Mouse (Mus musculus) liver, adult 2 months (tissue): Measurements from ENCODE around the gene Kmt2b. TPM values are rescaled to one million over a fixed set of nuclear protein-coding genes. Genes with fewer than 3 reads are reported as not detected.
A peak's percentile ranks its signal among the peaks of the same experiment; 100 is the strongest.

ENCODE experiments used
- DNase-seq: peaks from one replicate; pipeline ENCODE4 v3.0.0-alpha.2; 2011; ENCODE audit warnings: low read depth, low spot score; ENCODE audit errors: extremely low read depth
- H3K27ac ChIP-seq: fragments of 200-500 bp; replicated peaks from 2 replicates; pipeline ENCODE4 v1.5.1; 2012; ENCODE audit warnings: low read depth, mild to moderate bottlenecking, control low read depth, inconsistent platforms, low read length; ENCODE audit not compliant: insufficient read depth
- H3K27me3 ChIP-seq: fragments of 200-500 bp; 2 replicates; pipeline ENCODE4 v1.6.1; 2012; ENCODE audit warnings: mild to moderate bottlenecking, moderate library complexity, low read length, inconsistent platforms; ENCODE audit not compliant: control insufficient read depth, insufficient read depth
- H3K36me3 ChIP-seq: fragments of 200-500 bp; 2 replicates; pipeline ENCODE4 v1.6.1; 2012; ENCODE audit warnings: low read length, inconsistent platforms; ENCODE audit not compliant: control insufficient read depth, insufficient read depth
- H3K4me1 ChIP-seq: fragments of 200-500 bp; 2 replicates; pipeline ENCODE4 v1.6.1; 2011; ENCODE audit warnings: low read length; ENCODE audit not compliant: control insufficient read depth, insufficient read depth
- H3K4me3 ChIP-seq: fragments of 200-500 bp; 2 replicates; pipeline ENCODE4 v1.5.1; 2011; ENCODE audit warnings: low read depth, mild to moderate bottlenecking, control low read depth, low read length, moderate library complexity; ENCODE audit not compliant: insufficient read depth
- H3K79me2 ChIP-seq: fragments of 200-500 bp; 2 replicates; pipeline ENCODE4 v1.6.1; 2012; ENCODE audit warnings: inconsistent platforms, mild to moderate bottlenecking, low read length, moderate library complexity; ENCODE audit not compliant: control insufficient read depth, insufficient read depth
- H3K9ac ChIP-seq: fragments of 200-500 bp; 2 replicates; pipeline ENCODE4 v1.6.1; 2012; ENCODE audit warnings: low read depth, mild to moderate bottlenecking, control low read depth, inconsistent platforms, low read length
- CTCF ChIP-seq: fragments of 200-500 bp; IDR thresholded peaks from 2 replicates; pipeline ENCODE4 v1.5.1; 2011; ENCODE audit warnings: low read depth, low read length, control low read depth
- POLR2A ChIP-seq: fragments of 200-500 bp; IDR thresholded peaks from 2 replicates; pipeline ENCODE4 v1.6.1; 2011; ENCODE audit warnings: low read length, control low read depth; ENCODE audit not compliant: insufficient read depth; ENCODE audit errors: extremely low read depth
- WGBS: fragments of 180-500 bp; shearing (Covaris S2); methylation state at CpG from one replicate; pipeline ENCODE4 v1.1.7; 2018; 5-methylcytosine and 5-hydroxymethylcytosine counted together
- polyA plus RNA-seq: library from polyadenylated mRNA; depleted of rRNA; stranded (reverse); fragments of >200 nt; gene quantifications from 2 replicates; pipeline ENCODE4 v1.2.3, GENCODE M21; 2012
- total RNA-seq: library from RNA; depleted of rRNA; stranded (reverse); fragments of >200 nt; gene quantifications from 2 replicates; pipeline ENCODE4 v1.2.3, GENCODE M21; 2014

Kmt2b gene
- total and polyA plus RNA-seq, 2 experiments, result 3.4 to 19.2 TPM

DNA sequence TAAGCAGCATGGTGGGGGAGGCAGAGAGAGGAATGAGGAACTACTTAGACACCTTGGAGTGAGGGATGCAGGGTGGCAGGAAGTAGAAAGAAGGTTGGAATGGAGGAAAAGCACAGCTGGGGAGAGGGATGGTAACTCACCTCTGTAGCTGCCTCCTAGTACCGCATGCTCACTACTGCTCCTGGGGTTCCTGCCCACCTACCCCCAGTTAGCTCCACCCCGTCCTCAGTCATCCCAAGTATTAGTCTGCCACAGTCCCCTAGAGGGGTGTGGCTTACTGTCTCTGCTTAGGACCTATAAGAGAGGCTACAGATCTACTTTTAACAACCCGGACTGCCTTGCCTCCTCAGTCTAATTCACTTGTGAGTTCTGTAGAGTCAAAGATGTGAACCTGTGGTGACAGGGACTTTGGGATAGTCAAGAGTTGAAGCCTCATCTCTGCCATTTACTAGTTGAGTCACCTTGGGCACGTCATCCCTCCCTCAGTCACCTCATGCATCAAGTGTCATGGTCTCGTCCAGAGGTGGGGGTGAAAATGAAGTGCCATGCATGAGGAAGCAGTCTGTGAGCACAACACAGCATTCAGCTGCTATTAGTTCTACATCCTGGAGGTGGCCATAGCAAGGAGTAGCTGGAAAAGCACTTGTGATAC lies 4.4 kb upstream of the Kmt2b start:
- 83% methylated on average over 5 of the region's 5 CpGs for WGBS

DNA sequence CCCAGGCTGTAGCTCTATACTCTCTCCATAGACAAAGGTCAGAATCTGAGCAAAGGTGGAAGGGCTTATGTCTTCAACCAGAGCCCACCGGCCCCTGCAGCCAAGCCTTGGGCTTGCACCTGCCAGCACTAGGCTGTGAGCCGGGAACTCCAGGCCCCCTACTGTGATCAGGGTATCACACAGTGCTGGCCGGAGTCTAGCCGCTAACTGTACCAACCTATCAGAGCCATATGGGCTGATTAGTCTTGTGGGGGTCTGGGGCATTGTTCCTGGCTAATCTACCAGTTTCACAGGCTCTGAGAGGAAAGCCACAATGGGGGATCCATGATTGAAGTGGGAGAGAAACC lies 3.1 kb upstream of the Kmt2b start:
- Histone ChIP-seq H3K4me1 (peaks cover 7% of the 10 kb centered on the region; the same call in 1 of the 2 replicates), H3K27me3 (no peaks in the 10 kb centered on the region), H3K79me2 (peaks cover 15% of the 10 kb centered on the region), H3K36me3 (no peaks in the 10 kb centered on the region), H3K27ac (no peak overlapping the region), H3K9ac (no peak overlapping the region), H3K4me3 (no peak overlapping the region)
- 88% methylated on average over 4 of the region's 4 CpGs for WGBS
- TF ChIP-seq CTCF, result no peak
- TF ChIP-seq POLR2A, result no peak
- DNase-seq, result no peak

More for the DNA sequence above, 4.4 kb upstream of the Kmt2b start:
- Histone ChIP-seq H3K27me3 (no peaks in the 10 kb centered on the region), H3K27ac (no peak overlapping the region), H3K4me3 (no peak overlapping the region), H3K4me1 (peaks cover 5% of the 10 kb centered on the region; the same call in 1 of the 2 replicates), H3K9ac (no peak overlapping the region), H3K36me3 (no peaks in the 10 kb centered on the region), H3K79me2 (peaks cover 4% of the 10 kb centered on the region; the same call in 1 of the 2 replicates)
- TF ChIP-seq POLR2A, result no peak
- no peak for TF ChIP-seq CTCF
- no peak for DNase-seq

DNA sequence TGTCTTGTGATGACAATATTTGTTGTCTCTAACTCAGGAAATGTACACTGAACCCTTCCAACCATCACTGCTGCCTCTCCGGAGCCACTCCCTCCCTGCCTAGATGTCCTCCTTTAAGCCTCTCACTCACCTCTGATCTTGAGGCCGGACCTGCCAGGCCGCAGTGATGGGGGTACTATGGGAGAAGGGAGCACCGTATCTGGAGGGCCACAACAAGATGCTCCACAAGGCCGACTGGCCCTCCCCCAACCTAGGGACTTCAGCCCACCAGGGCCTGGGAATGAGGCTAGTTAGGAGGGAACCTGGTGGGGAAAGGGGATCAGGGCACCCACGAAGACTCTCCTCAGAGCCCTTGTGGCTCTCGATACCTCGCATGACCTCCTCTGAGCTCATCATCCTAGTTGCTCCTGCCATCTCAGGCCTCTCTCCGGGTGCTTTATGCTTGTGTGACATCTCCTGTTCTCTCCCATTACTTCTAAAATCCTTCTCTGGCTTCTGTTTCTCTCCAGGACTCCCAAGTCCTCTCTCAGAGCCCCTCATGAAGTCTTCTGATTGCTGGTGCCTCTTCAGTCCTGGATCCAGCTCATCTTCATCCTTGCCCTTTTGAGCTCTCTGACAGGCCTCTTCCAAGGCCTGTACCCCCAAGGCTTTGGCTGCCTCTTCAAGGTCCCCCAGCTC lies 2.5 kb upstream of the Kmt2b start:
- no peak overlapping the region for H3K4me3 ChIP-seq
- DNase-seq, result no peak
- peak overlapping the region; percentile 91 for H3K27ac ChIP-seq
- no peaks in the 10 kb centered on the region for H3K36me3 ChIP-seq
- peak overlapping the region; percentile 75 for H3K9ac ChIP-seq
- H3K27me3 ChIP-seq, result no peaks in the 10 kb centered on the region
- peaks cover 16% of the 10 kb centered on the region for H3K79me2 ChIP-seq
- H3K4me1 ChIP-seq, result peaks cover 7% of the 10 kb centered on the region; the same call in 1 of the 2 replicates
- TF ChIP-seq CTCF, result no peak
- TF ChIP-seq POLR2A, result no peak
- 80% methylated on average over 9 of the region's 9 CpGs for WGBS

DNA sequence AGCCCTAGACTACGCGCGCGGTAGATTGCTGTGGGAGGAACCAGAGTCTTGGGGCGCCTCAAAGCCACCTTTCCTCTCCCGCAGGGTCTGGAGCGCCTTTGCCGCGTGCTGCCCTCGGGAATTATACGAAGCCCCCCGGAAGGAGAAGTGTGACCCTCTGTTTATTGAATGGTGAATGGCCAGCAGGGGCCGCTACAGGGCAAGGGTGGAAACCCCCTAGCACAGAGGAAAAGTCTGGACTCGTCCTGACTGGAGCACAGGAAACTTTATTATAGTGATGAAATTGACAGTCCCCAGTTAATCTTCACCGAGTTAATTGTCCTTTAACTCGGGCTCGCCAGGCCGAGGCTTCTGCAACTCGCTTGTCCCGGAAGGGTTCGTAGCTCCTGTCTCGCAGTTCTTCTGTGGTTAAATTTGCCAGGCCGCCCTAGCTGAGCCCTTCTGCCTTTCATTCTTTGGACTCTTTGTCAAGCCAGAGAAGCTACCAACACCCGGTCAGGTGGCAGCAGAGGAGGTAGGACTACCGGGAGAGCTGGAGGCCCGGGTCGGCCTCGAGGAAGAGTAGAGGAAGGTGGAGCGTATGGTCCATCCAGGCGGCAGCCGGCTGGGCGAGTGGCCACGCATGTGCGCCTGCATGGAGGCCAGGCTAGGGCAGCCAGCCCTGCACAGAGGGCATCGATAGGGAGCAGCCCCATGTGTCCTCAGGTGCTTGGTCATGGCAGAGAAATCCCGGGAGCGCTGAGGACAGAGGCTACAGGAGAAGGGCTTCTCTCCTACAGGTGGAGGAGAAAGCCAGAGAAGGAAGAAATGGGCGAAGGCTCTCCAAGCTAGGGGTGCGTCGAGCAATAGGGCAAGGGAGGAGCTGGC lies 1.1 kb upstream of the Kmt2b start:
- DNase-seq, result peak; percentile 83
- Histone ChIP-seq H3K4me3 (peak overlapping the region; percentile 68), H3K79me2 (peaks cover 16% of the 10 kb centered on the region), H3K9ac (peak overlapping the region; percentile 75), H3K4me1 (peaks cover 7% of the 10 kb centered on the region; the same call in 1 of the 2 replicates), H3K36me3 (no peaks in the 10 kb centered on the region), H3K27ac (peak overlapping the region; percentile 91), H3K27me3 (no peaks in the 10 kb centered on the region)
- 8% methylated on average over 40 of the region's 40 CpGs for WGBS
- TF ChIP-seq CTCF (peak; percentile 87), POLR2A (no peak)

DNA sequence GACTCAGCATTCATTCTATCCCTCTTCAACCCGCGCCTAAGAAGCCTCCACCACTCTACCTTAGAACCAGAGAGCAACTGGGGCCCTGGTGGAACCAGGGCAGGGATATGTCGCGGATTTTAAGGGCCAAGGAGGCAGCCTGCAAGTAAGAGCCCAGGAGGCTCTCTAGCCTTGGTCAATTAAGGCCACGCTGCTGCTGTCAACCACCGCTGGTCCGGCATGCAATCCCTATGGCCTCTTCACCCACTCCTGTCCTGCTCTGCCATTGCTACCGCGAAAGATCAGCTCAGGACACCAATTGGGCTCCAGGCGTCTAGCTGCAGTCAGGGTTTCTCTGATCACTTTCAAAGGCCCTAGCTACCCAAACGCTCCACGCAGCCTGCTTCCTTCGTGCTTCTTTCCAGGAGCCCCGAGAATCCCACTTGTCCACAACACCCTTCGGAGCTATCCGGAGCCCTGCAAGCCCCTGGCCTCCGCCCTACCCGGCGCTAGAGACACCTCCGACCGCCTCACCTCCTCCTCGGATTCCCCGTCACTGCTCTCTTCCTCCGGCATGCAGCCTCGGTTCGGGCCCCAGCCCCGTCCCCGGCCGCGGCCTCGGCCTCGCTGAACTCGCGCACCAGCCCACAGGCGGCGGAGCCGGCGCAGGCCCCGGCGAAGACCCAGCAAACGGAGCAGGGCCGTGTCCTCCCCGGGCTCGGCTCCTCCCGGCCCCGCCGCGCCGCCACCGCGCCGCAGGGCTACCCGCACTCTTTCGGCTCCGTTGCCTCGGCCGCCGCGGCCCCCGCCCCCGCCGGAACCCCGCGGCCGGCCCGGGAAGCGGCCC lies 471 bp downstream of the Kmt2b start:
- WGBS, result 0% methylated on average over 63 of the region's 67 CpGs
- Histone ChIP-seq H3K9ac (peak overlapping the region; percentile 99), H3K27me3 (no peaks in the 10 kb centered on the region), H3K79me2 (peaks cover 23% of the 10 kb centered on the region), H3K27ac (peak overlapping the region; percentile 90), H3K36me3 (no peaks in the 10 kb centered on the region; the same call in 1 of the 2 replicates), H3K4me3 (peak overlapping the region; percentile 93), H3K4me1 (peaks cover 7% of the 10 kb centered on the region; the same call in 1 of the 2 replicates)
- peak; percentile 38 for DNase-seq
- TF ChIP-seq POLR2A, result no peak
- TF ChIP-seq CTCF, result no peak
